Mouse (Mus musculus): ENCODE data around the gene Nek1. TPM values are rescaled to one million over a fixed set of nuclear protein-coding genes. Genes with fewer than 3 reads are reported as not detected.
A peak's percentile ranks its signal among the peaks of the same experiment; 100 is the strongest.

The Nek1 gene
- polyA plus RNA-seq, 1 experiment from 2014 or later = 20.4 TPM

GRCm38 (mm10) chr8:61053017-61053416, 60.0 kb downstream of the Nek1 start:
- no peaks in the 10 kb centered on the region for H3K27me3 ChIP-seq (ENCODE audit: insufficient read depth, low read length)
- H3K4me1 ChIP-seq (ENCODE audit: insufficient read depth, low read length) = no peaks in the 10 kb centered on the region
- no peak overlapping the region for H3K4me2 ChIP-seq (replicated peaks; ENCODE audit: low read depth, low read length)
- no peaks in the 10 kb centered on the region for H3K9me3 ChIP-seq (ENCODE audit: low read length)
- no peak overlapping the region for H3K27ac ChIP-seq (ENCODE audit: low read length)
- H3K9ac ChIP-seq (replicated peaks; ENCODE audit: low read length) = no peak overlapping the region
- H3K4me3 ChIP-seq (ENCODE audit: low read length) = no peak overlapping the region
- ATAC-seq (ENCODE audit: low FRiP score, low TSS enrichment) = no peak
- peaks cover 6% of the 10 kb centered on the region; the same call in 1 of the 2 replicates for H3K36me3 ChIP-seq (ENCODE audit: insufficient read depth, low read length)
- WGBS = 95% methylated on average over 1 of the region's 1 CpGs

- Histone ChIP-seq H3K4me3 (ENCODE audit: low read length) (no peak overlapping the region), H3K27me3 (ENCODE audit: insufficient read depth, low read length) (no peaks in the 10 kb centered on the region), H3K36me3 (ENCODE audit: insufficient read depth, low read length) (peaks cover 6% of the 10 kb centered on the region; the same call in 1 of the 2 replicates), H3K9me3 (ENCODE audit: low read length) (no peaks in the 10 kb centered on the region), H3K4me2 (replicated peaks; ENCODE audit: low read depth, low read length) (no peak overlapping the region), H3K9ac (replicated peaks; ENCODE audit: low read length) (no peak overlapping the region), H3K4me1 (ENCODE audit: insufficient read depth, low read length) (no peaks in the 10 kb centered on the region), H3K27ac (ENCODE audit: low read length) (no peak overlapping the region)
- 91% methylated on average over 5 of the region's 5 CpGs for WGBS
- ATAC-seq (ENCODE audit: low FRiP score, low TSS enrichment) = no peak
Observed at GRCm38 (mm10) chr8:61054313-61054712, 61.3 kb downstream of the Nek1 start.

- Histone ChIP-seq H3K9ac (replicated peaks; ENCODE audit: low read length) (no peak overlapping the region), H3K4me2 (replicated peaks; ENCODE audit: low read depth, low read length) (no peak overlapping the region), H3K36me3 (ENCODE audit: insufficient read depth, low read length) (no peaks in the 10 kb centered on the region; the same call in 1 of the 2 replicates), H3K4me1 (ENCODE audit: insufficient read depth, low read length) (no peaks in the 10 kb centered on the region), H3K4me3 (ENCODE audit: low read length) (no peak overlapping the region), H3K27me3 (ENCODE audit: insufficient read depth, low read length) (no peaks in the 10 kb centered on the region), H3K9me3 (ENCODE audit: low read length) (no peaks in the 10 kb centered on the region), H3K27ac (ENCODE audit: low read length) (0 out of 2 replicates have a peak overlapping the region, but pooled peaks have one; percentile 50)
- peak; percentile 69; the same call in 1 of the 2 replicates for ATAC-seq (ENCODE audit: low FRiP score, low TSS enrichment)
- WGBS = 44% methylated on average over 3 of the region's 3 CpGs
Observed at GRCm38 (mm10) chr8:61056997-61057396, 64.0 kb downstream of the Nek1 start.

GRCm38 (mm10) chr8:61059143-61059542, 66.1 kb downstream of the Nek1 start:
- no peaks in the 10 kb centered on the region for H3K36me3 ChIP-seq (ENCODE audit: insufficient read depth, low read length)
- H3K9me3 ChIP-seq (ENCODE audit: low read length) = no peaks in the 10 kb centered on the region
- no peaks in the 10 kb centered on the region for H3K4me1 ChIP-seq (ENCODE audit: insufficient read depth, low read length)
- ATAC-seq (ENCODE audit: low FRiP score, low TSS enrichment) = no peak; the same call in 1 of the 2 replicates
- H3K27me3 ChIP-seq (ENCODE audit: insufficient read depth, low read length) = no peaks in the 10 kb centered on the region
- H3K27ac ChIP-seq (ENCODE audit: low read length) = no peak overlapping the region
- H3K4me3 ChIP-seq (ENCODE audit: low read length) = no peak overlapping the region
- no peak overlapping the region for H3K4me2 ChIP-seq (replicated peaks; ENCODE audit: low read depth, low read length)
- H3K9ac ChIP-seq (replicated peaks; ENCODE audit: low read length) = no peak overlapping the region

GRCm38 (mm10) chr8:61060412-61060811, 67.4 kb downstream of the Nek1 start:
- no peaks in the 10 kb centered on the region for H3K27me3 ChIP-seq (ENCODE audit: insufficient read depth, low read length)
- ATAC-seq (ENCODE audit: low FRiP score, low TSS enrichment) = no peak
- no peaks in the 10 kb centered on the region for H3K9me3 ChIP-seq (ENCODE audit: low read length)
- no peaks in the 10 kb centered on the region for H3K4me1 ChIP-seq (ENCODE audit: insufficient read depth, low read length)
- H3K36me3 ChIP-seq (ENCODE audit: insufficient read depth, low read length) = no peaks in the 10 kb centered on the region
- H3K4me2 ChIP-seq (replicated peaks; ENCODE audit: low read depth, low read length) = no peak overlapping the region
- no peak overlapping the region for H3K27ac ChIP-seq (ENCODE audit: low read length)
- H3K9ac ChIP-seq (replicated peaks; ENCODE audit: low read length) = no peak overlapping the region
- H3K4me3 ChIP-seq (ENCODE audit: low read length) = no peak overlapping the region
- 67% methylated on average over 7 of the region's 7 CpGs for WGBS

- Histone ChIP-seq H3K27me3 (ENCODE audit: insufficient read depth, low read length) (no peaks in the 10 kb centered on the region), H3K4me1 (ENCODE audit: insufficient read depth, low read length) (no peaks in the 10 kb centered on the region), H3K4me3 (ENCODE audit: low read length) (no peak overlapping the region), H3K36me3 (ENCODE audit: insufficient read depth, low read length) (peaks cover 5% of the 10 kb centered on the region; the same call in 1 of the 2 replicates), H3K4me2 (replicated peaks; ENCODE audit: low read depth, low read length) (no peak overlapping the region), H3K9ac (replicated peaks; ENCODE audit: low read length) (no peak overlapping the region), H3K9me3 (ENCODE audit: low read length) (no peaks in the 10 kb centered on the region), H3K27ac (ENCODE audit: low read length) (no peak overlapping the region)
- ATAC-seq (ENCODE audit: low FRiP score, low TSS enrichment) = no peak
Observed at GRCm38 (mm10) chr8:61075059-61075458, 82.1 kb downstream of the Nek1 start.

- H3K4me3 ChIP-seq (ENCODE audit: low read length) = no peak overlapping the region
- no peak overlapping the region for H3K4me2 ChIP-seq (replicated peaks; ENCODE audit: low read depth, low read length)
- 92% methylated on average over 4 of the region's 4 CpGs for WGBS
- no peak overlapping the region for H3K27ac ChIP-seq (ENCODE audit: low read length)
- peaks cover 6% of the 10 kb centered on the region for H3K36me3 ChIP-seq (ENCODE audit: insufficient read depth, low read length)
- no peaks in the 10 kb centered on the region for H3K9me3 ChIP-seq (ENCODE audit: low read length)
- H3K27me3 ChIP-seq (ENCODE audit: insufficient read depth, low read length) = no peaks in the 10 kb centered on the region
- H3K9ac ChIP-seq (replicated peaks; ENCODE audit: low read length) = no peak overlapping the region
- no peak for ATAC-seq (ENCODE audit: low FRiP score, low TSS enrichment)
- no peaks in the 10 kb centered on the region for H3K4me1 ChIP-seq (ENCODE audit: insufficient read depth, low read length)
Observed at GRCm38 (mm10) chr8:61110496-61110895, 117.5 kb downstream of the Nek1 start.

- no peak overlapping the region for H3K9ac ChIP-seq (replicated peaks; ENCODE audit: low read length)
- no peak for ATAC-seq (ENCODE audit: low FRiP score, low TSS enrichment)
- 0 out of 2 replicates have a peak, but pooled peaks cover under 1% of the 10 kb centered on the region for H3K36me3 ChIP-seq (ENCODE audit: insufficient read depth, low read length)
- no peaks in the 10 kb centered on the region for H3K4me1 ChIP-seq (ENCODE audit: insufficient read depth, low read length)
- H3K4me3 ChIP-seq (ENCODE audit: low read length) = no peak overlapping the region
- no peaks in the 10 kb centered on the region for H3K27me3 ChIP-seq (ENCODE audit: insufficient read depth, low read length)
- H3K9me3 ChIP-seq (ENCODE audit: low read length) = no peaks in the 10 kb centered on the region
- H3K27ac ChIP-seq (ENCODE audit: low read length) = no peak overlapping the region
- H3K4me2 ChIP-seq (replicated peaks; ENCODE audit: low read depth, low read length) = no peak overlapping the region
- 87% methylated on average over 4 of the region's 4 CpGs for WGBS
Observed at GRCm38 (mm10) chr8:61111940-61112339, 118.9 kb downstream of the Nek1 start.

GRCm38 (mm10) chr8:61121631-61122030, 128.6 kb downstream of the Nek1 start:
- WGBS = 97% methylated on average over 1 of the region's 1 CpGs

GRCm38 (mm10) chr8:61127299-61127861, 134.4 kb downstream of the Nek1 start:
- no peaks in the 10 kb centered on the region for H3K9me3 ChIP-seq (ENCODE audit: low read length)
- H3K4me1 ChIP-seq (ENCODE audit: insufficient read depth, low read length) = no peaks in the 10 kb centered on the region
- H3K4me3 ChIP-seq (ENCODE audit: low read length) = no peak overlapping the region
- H3K36me3 ChIP-seq (ENCODE audit: insufficient read depth, low read length) = 0 out of 2 replicates have a peak, but pooled peaks cover 2% of the 10 kb centered on the region
- H3K27me3 ChIP-seq (ENCODE audit: insufficient read depth, low read length) = no peaks in the 10 kb centered on the region
- no peak for ATAC-seq (ENCODE audit: low FRiP score, low TSS enrichment)
- no peak overlapping the region for H3K9ac ChIP-seq (replicated peaks; ENCODE audit: low read length)
- H3K27ac ChIP-seq (ENCODE audit: low read length) = no peak overlapping the region
- no peak overlapping the region for H3K4me2 ChIP-seq (replicated peaks; ENCODE audit: low read depth, low read length)
- 63% methylated on average over 2 of the region's 2 CpGs for WGBS

More at GRCm38 (mm10) chr8:61121631-61122030, 128.6 kb downstream of the Nek1 start:
- H3K4me2 ChIP-seq (replicated peaks; ENCODE audit: low read depth, low read length) = no peak overlapping the region
- H3K9me3 ChIP-seq (ENCODE audit: low read length) = no peaks in the 10 kb centered on the region
- no peaks in the 10 kb centered on the region for H3K4me1 ChIP-seq (ENCODE audit: insufficient read depth, low read length)
- H3K27ac ChIP-seq (ENCODE audit: low read length) = no peak overlapping the region
- no peaks in the 10 kb centered on the region for H3K27me3 ChIP-seq (ENCODE audit: insufficient read depth, low read length)
- no peaks in the 10 kb centered on the region for H3K36me3 ChIP-seq (ENCODE audit: insufficient read depth, low read length)
- no peak overlapping the region for H3K9ac ChIP-seq (replicated peaks; ENCODE audit: low read length)
- H3K4me3 ChIP-seq (ENCODE audit: low read length) = no peak overlapping the region
- no peak for ATAC-seq (ENCODE audit: low FRiP score, low TSS enrichment)

Data from kidney, embryonic 16.5 days (tissue).